Mouse (Mus musculus): ENCODE measurements at regions not wholly inside any gene's neighbourhood (a gene's known extent, or its start where the extent isn't known, plus 50 kb on each side); places are given as distances from the start of the nearest gene placed in this dataset.

DNA sequence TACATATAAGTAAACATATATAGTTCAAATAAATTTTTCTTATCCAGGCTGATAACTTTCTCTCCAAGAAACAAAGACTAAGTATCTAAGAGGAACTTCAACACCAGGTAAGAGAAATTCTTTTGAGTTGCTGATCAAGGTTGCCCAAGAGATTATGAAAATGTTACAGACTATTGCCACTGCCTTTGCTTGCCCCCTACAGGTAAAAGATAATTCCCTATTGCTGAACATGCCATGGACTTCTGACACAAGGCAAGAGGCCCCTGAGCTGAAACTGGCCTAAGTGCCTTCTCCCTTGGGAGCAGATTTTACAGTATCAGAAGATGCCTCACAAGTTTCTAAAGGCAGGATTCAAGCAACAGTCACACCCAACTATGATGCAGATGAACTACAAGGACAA is 2914.2 kb upstream of the Gm6569 start:
- no peak for DNase-seq (ENCODE audit: low read depth)

- peak; percentile 7 for DNase-seq (ENCODE audit: low read depth)
These were observed 2913.5 kb upstream of the Gm6569 start for GRCm38 (mm10) chr15:70920862-70921261.

Measured in induced T-regulatory cell, adult 2 months (primary cell).